Mouse (Mus musculus) left cerebral cortex, postnatal 25 days (tissue): ENCODE data around the gene 1700001J03Rik. TPM values are rescaled to one million over a fixed set of nuclear protein-coding genes. Genes with fewer than 3 reads are reported as not detected.
A peak's percentile ranks its signal among the peaks of the same experiment; 100 is the strongest.
"Not testable (repeated sequence)": the region's sequence is repeated elsewhere in the genome, so short reads cannot be mapped to it uniquely, and the experiment has no call there.

Experiments
- DNase-seq, 2 experiments: peaks; one replicate each; pipeline ENCODE4 v3.0.0; 2022; ENCODE audit warnings: low spot score in 2 of 2, mixed read lengths in 1 of 2
- intact Hi-C: fragments of 180-260 bp; cut with DNase I; formaldehyde crosslinking; loops from one replicate; pipeline ENCODE4 v1.15.1; 2025
- total RNA-seq, 2 experiments: library from RNA; stranded (reverse); gene quantifications; 2 replicates each; pipeline ENCODE4 v1.2.3; 2021

The 1700001J03Rik gene
- under 1 TPM in 1 of 2 experiments, not detected in 1; 0.83 TPM for total RNA-seq

DNA sequence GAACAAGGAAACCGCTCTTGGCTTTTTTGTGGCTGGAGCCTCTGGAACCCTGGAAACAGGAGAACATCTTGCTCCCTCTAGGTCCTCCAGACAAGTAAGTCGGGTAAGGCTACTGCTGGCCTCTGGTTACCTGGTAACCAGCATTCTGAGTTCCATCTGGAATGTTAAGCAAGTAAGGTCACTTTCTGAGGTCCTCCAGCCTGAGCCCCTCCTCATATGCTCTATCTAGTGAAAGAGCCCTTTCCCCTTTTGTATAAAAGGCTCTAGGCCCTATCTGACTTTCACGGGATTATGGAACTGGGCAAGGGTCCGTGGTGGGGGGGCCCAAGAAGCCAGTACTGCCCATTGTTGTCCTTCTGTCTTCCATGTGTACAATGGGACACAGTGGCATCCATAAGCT is at the start of gene 1700001J03Rik:
Gene 1700001J03Rik, minus strand, starts transcription at position 101 of the 400 bp plus-strand sequence.
- intact Hi-C loops, result loop anchor here (5.0 kb wide), 2 partner anchors 117 to 287 kb away; no protein-coding TSS in a partner anchor
- DNase-seq, result not testable (repeated sequence)

DNA sequence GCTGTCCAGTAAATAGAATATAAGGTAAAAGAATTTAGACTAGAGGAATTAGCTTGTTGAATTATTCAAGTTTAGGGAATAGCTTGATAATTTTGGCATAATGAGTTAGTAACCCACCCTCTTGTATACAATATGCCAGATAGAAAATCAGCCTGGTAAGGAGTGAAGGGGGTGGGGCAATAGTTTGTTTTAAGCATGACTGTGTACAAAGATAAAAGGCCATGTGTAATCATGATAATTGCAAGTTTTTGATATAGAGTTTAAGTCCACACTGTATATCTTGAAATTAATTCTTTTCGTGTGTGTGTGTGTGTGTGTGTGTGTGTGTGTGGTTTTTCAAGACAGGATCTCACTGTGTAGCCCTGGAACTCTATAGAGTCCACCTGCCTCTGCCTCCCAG is 49.2 kb upstream of the 1700001J03Rik start:
- intact Hi-C loops, result no loop called here

DNA sequence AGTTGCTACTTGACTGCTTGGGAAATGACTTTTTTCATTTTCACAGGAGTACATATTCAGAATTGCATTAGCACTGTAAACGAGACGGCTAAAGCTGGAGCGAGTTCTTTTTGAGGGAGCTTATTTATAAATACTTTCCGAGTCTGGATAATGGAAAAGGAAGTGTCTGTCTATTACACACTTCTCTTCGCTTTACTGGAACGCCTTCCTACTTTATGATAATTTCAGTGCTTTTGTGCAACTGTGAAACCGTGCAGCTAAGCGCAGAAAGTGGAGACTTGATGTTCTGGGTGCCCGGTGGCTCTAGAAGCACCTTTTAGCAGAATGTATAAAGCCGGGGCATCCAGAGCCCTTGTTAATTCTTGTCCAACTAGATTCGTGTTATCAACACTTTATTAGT is 47.7 kb upstream of the 1700001J03Rik start:
- intact Hi-C loops, result no loop called here
- DNase-seq, result no peak

More for the DNA sequence above, 49.2 kb upstream of the 1700001J03Rik start:
- DNase-seq, result no peak

DNA sequence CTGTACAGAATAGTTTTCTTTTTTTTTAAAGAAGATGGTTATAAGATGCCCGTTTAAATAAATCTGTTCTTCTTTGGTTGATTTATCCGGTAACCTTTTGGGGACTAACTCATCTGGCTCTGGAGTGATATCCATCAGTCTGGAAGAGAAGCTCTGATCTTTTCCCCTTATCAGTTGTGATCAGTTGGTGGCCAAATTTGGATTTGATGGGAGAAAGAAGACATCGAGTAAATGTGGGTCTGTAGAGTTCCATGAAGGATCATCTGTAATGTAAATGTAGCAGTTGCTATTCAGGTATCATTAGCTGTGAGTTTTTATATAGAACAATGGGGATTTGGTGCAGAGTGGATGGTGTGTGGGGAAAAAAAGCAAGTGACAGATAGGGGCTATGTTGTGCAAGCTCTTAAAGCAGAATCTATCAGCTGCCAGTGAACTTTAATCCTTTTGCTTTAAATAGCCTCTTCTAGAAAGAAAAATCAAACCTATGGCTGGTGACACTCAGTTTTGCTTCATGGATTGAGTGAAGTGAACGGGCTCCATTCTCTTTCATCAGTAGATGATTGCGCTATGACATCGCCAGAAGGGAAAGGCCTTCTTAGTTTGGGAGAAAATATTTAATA is 47.1 kb upstream of the 1700001J03Rik start:
- DNase-seq, result no peak
- intact Hi-C loops, result no loop called here

GRCm38 (mm10) chr5:146231655-146231996 is 46.5 kb upstream of the 1700001J03Rik start:
- intact Hi-C loops, result loop anchor here (1.0 to 2.0 kb wide), 2 partner anchors 10 to 57 kb away; partner anchors contain the start of gene Rnf6
- DNase-seq, result peak in 1 of 2 experiments; percentile 30

DNA sequence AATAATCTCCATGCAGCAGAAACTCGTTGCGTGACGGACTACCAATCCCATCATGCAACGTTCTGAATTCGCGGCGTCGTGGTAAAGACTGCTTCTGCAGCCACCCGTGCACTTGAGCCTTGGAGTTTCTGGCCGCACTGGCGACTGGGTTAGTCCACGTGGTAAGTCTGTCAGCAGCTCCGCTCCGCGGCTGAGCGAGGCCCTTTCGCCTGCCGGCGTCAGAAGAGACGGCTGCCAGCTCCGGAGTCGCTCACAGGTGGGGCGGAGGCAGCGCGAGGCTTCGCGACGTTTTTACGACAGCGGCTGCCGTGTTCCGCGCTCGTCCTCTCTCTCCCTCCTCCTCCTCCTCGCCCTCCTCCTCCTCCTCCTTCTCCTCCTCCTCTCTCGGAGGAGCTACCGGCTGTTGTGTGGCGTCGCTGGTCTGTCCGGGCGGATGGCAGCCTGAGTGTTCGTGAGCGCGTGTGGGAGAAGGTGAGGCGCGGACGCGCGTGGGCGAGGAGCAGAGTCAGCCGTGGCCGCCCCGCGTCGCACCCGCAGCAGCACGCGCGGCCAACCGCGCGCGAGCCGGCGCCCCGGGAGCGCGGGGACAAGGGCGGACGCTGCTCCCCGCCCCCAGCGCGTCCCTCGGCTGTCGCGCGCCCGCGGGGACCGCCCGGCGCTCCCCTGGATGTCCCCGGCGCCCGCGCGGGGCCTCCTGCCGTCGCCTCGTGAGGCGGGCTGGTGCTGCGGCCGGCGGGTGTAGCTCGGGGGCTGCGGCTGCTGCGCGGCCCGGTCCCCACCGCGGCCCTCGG is 46.0 kb upstream of the 1700001J03Rik start, which contains the start of gene Cdk8:
Gene Cdk8, plus strand, starts transcription at position 367 of the 791 bp plus-strand sequence.
- intact Hi-C loops, result loop anchor here (1.0 to 2.0 kb wide), 2 partner anchors 10 to 58 kb away; partner anchors contain the start of gene Rnf6
- DNase-seq, result peak; percentile 95 to 97

GRCm38 (mm10) chr5:146229869-146230650 is 45.0 kb upstream of the 1700001J03Rik start:
- no peak for DNase-seq
- intact Hi-C loops, result loop anchor here (2.0 kb wide), 1 partner anchor 59 kb away; no protein-coding TSS in a partner anchor

- intact Hi-C loops, result no loop called here
- no peak for DNase-seq
These were observed 42.4 kb upstream of the 1700001J03Rik start for GRCm38 (mm10) chr5:146227496-146227895.

DNA sequence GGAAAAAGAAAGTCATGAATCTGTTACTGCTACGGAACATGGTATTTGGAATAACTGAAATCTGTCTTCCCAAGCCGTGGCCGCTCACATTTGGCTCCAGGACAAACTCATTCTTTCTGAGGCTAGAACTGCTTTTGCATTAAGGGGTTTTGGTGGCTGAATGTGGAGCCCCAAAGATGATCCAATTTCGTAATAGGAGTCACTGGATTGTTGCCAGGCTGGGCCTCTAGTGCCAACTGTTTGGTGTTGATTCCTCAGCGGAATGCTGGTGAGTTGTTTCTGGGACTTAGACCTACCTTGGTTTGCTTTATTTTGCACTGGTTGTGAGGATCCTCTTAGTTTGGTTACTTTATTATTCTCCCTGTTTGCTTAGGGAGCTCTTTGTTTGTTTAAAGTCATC is 38.7 kb upstream of the 1700001J03Rik start:
- intact Hi-C loops, result no loop called here
- no peak for DNase-seq

- intact Hi-C loops, result loop anchor here (1.0 kb wide), 1 partner anchor 10 kb away; the partner anchor contains the start of gene Cdk8
- DNase-seq, result no peak
These were observed 36.6 kb upstream of the 1700001J03Rik start for GRCm38 (mm10) chr5:146221722-146222121.

GRCm38 (mm10) chr5:146220879-146221714 is 36.0 kb upstream of the 1700001J03Rik start, which contains the start of gene Rnf6:
Gene Rnf6 (minus strand): TSS chr5:146221555.
- intact Hi-C loops, result loop anchor here (1.0 kb wide), 1 partner anchor 10 kb away; the partner anchor contains the start of gene Cdk8

GRCm38 (mm10) chr5:146220501-146220878 is 35.4 kb upstream of the 1700001J03Rik start:
- DNase-seq, result no peak
- intact Hi-C loops, result no loop called here

More at GRCm38 (mm10) chr5:146220879-146221714, 36.0 kb upstream of the 1700001J03Rik start, which contains the start of gene Rnf6:
- peak; percentile 89 to 98 for DNase-seq

- intact Hi-C loops, result no loop called here
- no peak for DNase-seq
These were observed 20.4 kb upstream of the 1700001J03Rik start for GRCm38 (mm10) chr5:146205537-146205936.

- intact Hi-C loops, result no loop called here
- no peak for DNase-seq
These were observed 18.8 kb upstream of the 1700001J03Rik start for GRCm38 (mm10) chr5:146203921-146204320.

DNA sequence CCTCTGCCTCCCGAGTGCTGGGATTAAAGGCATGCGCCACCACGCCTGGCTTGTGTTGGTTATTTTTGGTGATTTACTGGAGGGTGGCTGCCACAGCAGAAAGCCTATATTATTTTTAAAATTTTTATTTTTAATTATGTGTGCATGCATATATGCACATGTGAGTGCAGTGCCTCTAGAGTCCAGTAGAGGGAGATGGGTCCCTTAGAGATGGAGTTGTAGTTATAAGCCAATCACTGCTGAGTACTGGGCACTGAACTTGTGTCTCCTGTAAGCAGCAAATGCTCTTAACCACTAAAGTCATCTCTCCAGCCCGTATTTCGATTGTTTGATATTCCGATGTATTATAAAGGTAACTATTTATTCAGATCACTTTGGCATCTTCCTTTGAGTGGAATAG is 15.5 kb upstream of the 1700001J03Rik start:
- no peak for DNase-seq
- intact Hi-C loops, result no loop called here

GRCm38 (mm10) chr5:146199540-146199939 is 14.4 kb upstream of the 1700001J03Rik start:
- intact Hi-C loops, result no loop called here
- no peak for DNase-seq

- DNase-seq, result no peak
- intact Hi-C loops, result no loop called here
These were observed 14.0 kb upstream of the 1700001J03Rik start for GRCm38 (mm10) chr5:146199073-146199472.

DNA sequence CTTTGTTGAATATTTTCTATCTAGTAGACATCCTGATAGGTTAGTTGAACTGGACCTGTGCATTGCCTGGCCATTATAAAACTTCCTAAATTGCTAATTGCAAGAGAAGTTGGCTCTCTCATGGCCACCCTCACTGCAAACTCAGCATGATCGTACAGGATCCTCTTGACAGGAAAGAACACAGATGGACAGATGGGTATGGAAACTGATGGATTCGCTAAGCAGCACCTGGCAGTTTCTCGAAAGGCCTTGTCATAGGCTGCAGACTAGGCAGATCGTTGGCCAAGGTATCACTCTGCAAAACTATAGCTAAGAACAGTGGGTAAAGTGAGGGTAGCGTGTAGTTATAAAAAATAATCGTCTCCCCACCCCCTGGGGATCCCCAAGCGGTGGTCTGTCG is 8.3 kb upstream of the 1700001J03Rik start:
- intact Hi-C loops, result no loop called here
- no peak for DNase-seq
